Mouse (Mus musculus) layer of hippocampus, adult 9-11 months (tissue): ENCODE measurements around the gene Fbxo47.

ENCODE experiments used
- DNase-seq: peaks from one replicate; pipeline ENCODE4 v3.0.0; 2022

Gene Fbxo47

DNA sequence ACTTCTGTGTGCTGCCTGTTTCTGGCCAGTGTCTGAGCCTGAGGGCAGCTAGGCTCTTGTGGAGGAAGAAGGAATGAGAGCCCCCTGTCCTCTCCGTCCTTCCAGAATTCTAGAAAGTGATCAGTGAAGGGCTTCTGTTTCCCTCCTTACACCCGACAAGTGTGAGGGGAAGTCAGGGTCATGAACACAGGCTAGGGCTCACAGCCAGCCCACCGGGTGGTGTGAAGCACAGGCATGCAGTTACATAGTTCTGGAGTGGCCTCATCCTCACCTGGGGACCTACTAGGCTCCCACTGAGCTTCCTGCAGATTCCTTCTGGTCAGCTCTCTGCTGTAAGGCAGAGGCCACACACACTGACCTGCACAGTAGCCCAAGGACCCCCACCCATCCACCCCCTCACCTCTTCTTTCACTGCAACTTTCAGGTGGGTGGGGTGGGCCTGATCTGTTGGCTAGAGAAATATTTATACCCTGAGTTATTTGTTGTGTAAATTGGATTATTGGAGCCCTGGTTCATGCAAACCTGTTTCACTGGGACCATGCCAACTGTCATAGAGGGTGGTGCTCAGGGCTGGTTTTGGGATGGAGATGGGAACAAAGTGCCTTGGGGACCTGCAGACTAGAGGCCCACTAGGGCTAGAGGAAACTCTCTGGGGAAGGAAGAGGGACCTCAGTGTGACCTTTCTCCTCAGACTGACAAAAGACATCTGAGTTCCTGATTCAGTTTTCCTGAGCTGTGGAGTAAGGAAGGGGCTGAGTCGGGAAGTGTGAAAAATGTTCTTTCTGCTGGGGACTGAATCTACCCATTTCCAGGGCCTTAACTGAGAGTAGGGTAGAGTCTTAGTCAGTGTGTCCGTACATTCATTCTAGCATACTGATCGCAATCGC lies 74.5 kb downstream of the Fbxo47 start:
- DNase-seq, result no peak

DNA sequence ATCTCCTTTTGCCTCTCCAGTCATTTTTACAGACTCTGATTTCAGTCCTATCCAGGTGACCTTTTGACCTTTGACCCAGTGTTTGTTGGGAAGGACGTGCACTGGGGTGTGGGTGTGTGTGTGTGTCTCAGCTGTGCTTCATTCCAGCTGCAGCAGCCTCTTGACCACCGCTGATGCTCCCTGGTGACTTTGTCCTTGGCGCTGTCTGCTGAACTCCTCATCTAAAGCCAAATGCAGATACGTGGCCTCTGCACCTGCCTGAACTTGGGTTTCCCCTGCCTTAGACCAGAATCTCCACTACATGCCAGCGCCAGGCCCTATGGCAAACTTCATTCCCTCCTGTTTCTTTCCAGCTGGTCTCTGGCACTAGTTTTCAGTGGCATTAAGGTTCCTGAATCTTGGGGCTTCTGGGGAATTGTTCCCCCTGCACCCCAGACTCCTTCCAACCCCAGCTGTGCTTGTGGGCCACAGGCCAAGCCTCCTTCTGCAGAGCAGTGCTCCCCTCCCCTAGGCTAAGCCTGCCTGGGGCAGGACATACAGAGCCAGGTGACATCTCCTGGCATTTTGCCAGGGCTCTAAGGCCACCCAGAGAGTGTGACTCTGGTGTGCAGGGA lies 75.2 kb downstream of the Fbxo47 start:
- no peak for DNase-seq

DNA sequence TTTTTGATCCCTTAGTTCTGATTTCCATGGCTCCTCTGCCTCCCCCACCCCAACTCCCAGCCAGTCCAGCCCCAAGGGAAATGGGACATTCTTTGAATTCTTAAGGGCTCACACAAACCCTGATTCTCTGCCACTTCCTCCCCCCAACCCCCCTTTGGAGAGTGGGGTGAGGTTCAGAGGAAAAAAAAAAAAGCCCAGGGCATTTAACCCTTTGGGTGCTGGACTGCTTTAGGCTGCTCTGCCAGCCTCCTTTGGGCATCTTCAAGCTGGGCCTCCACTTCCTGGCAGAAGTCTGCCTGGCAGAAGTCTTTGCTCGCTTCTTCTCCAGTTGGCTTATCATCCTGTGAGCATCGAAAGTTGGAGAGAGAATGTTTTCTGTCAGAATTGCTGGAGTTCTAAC lies 75.9 kb downstream of the Fbxo47 start:
- no peak for DNase-seq

DNA sequence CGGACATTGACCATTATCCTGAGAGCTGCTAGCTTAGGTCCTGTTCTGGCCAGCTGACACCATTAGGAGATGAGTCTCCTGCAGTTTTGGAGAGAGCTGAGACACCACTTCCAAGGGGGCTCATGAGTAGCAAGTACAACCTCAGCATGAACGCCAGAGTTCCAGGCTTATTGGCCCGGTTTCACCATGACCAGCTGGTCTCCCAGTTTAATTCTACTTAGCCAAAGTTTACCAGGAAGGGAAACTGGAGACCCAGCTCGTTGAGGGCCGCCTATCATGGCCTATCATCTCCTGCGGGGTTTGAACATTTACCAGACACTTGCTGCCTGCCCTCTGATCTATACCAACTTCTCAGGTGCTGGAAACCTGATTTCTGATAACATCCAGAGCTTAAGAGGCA lies 76.3 kb downstream of the Fbxo47 start:
- DNase-seq, result no peak

DNA sequence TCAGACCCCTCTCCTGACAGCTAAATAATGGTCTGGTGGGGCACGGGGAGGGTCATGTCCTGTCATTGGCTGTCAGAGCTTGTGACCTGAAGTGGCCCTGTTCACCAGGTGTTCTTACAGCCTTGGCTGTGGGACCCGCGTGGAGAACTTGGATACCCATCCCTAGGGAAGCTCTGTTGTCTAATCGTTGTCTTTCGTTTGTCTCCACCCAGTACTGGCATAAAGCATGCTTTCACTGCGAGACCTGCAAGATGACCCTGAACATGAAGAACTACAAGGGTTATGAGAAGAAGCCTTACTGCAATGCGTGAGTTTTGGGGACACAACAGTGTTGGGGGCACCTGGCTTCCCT lies 77.4 kb downstream of the Fbxo47 start:
- no peak for DNase-seq

DNA sequence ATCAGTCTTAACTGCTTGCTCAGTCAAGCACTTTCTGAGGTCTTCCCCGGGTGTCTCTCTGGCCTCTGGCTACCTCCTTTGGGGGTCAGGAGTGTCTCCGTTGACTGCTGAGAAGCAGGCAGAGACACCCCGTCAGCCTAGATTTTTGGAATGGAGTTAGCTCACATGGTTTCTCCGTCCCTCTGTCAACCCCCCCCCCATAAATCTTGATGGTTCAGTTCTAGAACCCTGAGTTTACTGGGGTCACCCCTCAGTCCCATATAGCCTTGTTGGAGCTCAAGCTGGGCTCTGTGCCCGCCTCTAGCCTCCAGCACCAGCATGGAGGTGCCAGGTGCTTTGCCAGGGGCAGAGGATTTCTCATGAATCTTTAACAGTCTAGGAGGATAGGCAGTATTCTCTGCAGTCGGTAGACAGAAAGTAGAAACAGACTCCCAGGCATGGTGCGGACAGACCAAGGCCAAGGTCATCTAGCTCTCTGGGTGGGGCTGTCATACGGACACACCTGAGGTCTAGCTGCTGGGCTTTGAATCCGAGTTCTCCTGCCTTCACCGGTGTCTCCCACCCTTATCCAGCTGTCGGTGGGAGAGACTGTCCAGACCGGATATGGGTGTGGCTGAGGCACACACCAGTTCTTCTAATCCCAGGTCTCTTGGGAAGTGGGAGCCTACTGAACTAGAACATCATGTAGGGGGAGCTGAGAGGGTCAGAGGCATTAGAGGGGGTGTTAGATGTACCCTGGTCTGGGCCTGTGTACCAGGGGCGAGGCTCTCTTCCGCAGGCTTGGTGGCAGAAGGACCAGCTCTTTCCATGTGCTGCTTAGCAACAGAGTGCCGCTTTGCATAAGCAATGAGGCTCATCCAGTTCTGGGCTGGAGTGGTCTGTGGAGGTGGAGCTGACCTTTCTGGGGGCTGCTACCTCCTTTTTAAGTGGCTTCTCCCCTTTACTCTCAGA lies 78.0 kb downstream of the Fbxo47 start:
- DNase-seq, result no peak

DNA sequence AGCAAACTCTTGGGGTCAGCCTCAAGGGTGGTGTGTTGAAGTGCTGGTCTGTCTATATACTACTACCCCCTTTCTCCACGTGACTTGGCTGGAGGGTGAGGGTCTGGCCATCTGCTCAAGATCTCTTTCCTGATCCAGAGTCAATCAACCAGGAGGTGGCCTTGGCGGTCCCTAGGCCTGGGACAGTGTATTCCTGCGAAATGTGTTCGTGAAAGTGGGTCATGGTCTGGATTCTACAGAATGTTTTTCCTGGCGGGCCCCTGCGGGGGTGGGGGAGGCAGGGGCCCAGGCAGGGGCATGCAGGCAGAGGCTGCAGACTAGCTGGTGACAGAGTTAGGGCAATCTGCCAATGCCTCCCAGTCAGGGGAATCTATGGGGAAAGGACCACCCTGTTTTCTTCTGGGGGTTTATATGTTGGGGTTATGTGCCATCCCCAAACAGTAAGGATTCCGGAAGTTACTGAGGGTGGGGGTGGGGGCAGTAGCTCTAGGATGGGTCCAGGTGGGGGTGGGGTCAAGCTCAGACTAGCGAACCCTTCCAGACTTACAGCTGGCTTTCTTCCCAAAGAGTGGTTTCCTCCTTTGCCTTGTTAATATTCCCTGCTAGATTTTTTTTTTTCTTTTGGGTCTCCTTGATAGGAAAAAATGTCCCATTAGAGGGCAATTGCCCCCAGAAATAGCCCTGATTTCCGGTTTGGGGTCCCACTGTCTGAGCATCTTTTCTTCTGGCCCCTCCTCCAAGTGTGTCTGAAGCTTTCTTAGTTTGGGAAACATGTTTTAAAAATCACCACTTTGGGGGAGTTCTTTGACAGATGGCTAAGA lies 78.9 kb downstream of the Fbxo47 start:
- no peak for DNase-seq

DNA sequence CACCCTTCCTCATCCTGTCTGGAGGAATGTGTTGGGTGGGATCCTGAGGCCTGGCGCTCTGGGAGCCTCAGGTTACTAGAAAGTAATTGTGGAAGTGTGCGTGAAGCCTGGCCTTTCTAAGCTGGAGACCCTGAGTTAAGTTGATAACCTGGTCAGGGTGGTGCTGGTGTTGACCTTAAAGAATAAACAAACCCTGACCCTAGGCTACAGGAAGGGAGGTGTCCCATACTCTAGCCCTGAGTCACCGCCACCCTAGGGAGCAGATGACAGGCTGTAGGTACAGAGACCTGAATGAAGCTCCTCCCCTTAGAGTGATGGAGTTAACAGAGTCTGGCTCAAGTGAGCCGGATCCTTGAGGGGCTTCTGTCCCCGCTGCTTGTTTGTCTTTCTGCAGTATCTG lies 80.1 kb downstream of the Fbxo47 start:
- DNase-seq, result no peak
